Mouse (Mus musculus) liver, embryonic 11.5 days (tissue): ENCODE results near the gene Gprc5c. TPM values are rescaled to one million over a fixed set of nuclear protein-coding genes. Genes with fewer than 3 reads are reported as not detected.

Experiments
- ATAC-seq: fragments of 200-750 bp; cut with Nextera tagmentation; replicated peaks from 2 replicates; pipeline ENCODE4 v1.8.0; 2017; ENCODE audit warnings: moderate number of reproducible peaks, mild to moderate bottlenecking, moderate TSS enrichment, moderate library complexity; ENCODE audit not compliant: low FRiP score
- DNase-seq: peaks from one replicate; pipeline ENCODE4 v3.0.0-alpha.2; 2017; ENCODE audit warnings: low spot score
- H3K27ac ChIP-seq: fragments of 300-500 bp; sonication (generic); 2 replicates; pipeline ENCODE4 v1.5.1; 2014; ENCODE audit warnings: mild to moderate bottlenecking, low read depth, low read length, control low read depth
- H3K27me3 ChIP-seq: fragments of 300-500 bp; sonication (generic); replicated peaks from 2 replicates; pipeline ENCODE4 v1.6.1; 2014; ENCODE audit warnings: low read length, mixed read lengths; ENCODE audit not compliant: control insufficient read depth, insufficient read depth
- H3K36me3 ChIP-seq: fragments of 300-500 bp; sonication (generic); 2 replicates; pipeline ENCODE4 v1.6.1; 2014; ENCODE audit warnings: mild to moderate bottlenecking, low read length, moderate library complexity, mixed read lengths; ENCODE audit not compliant: control insufficient read depth, insufficient read depth
- H3K4me1 ChIP-seq: fragments of 300-500 bp; sonication (generic); replicated peaks from 2 replicates; pipeline ENCODE4 v1.6.1; 2014; ENCODE audit warnings: low read length, mixed read lengths; ENCODE audit not compliant: control insufficient read depth, insufficient read depth
- H3K4me2 ChIP-seq: fragments of 300-500 bp; sonication (generic); 2 replicates; pipeline ENCODE4 v1.6.1; 2014; ENCODE audit warnings: mild to moderate bottlenecking, control low read depth, moderate library complexity
- H3K4me3 ChIP-seq: fragments of 300-500 bp; sonication (generic); 2 replicates; pipeline ENCODE4 v1.5.1; 2014; ENCODE audit warnings: low read depth, low read length, control low read depth
- H3K9ac ChIP-seq: fragments of 300-500 bp; sonication (generic); 2 replicates; pipeline ENCODE4 v1.6.1; 2014; ENCODE audit warnings: low read depth, low read length, control low read depth
- H3K9me3 ChIP-seq: fragments of 300-500 bp; sonication (generic); 2 replicates; pipeline ENCODE4 v1.6.1; 2016; ENCODE audit warnings: low read length, inconsistent platforms, mixed read lengths; ENCODE audit not compliant: control insufficient read depth
- WGBS: fragments of 180-500 bp; shearing (Covaris S2); extraction: QIAGEN DNeasy Blood & Tissue Kit; methylation state at CpG from one replicate; pipeline ENCODE4 v1.1.7; 2014; 5-methylcytosine and 5-hydroxymethylcytosine counted together
- polyA plus RNA-seq: library from polyadenylated mRNA; unstranded; fragments of >200 nt; fragmentation: Nextera tagmentation; extraction: Ambion mirVana; gene quantifications from 2 replicates; pipeline ENCODE4 v1.2.1, GENCODE M21; 2014

Gene Gprc5c
- polyA plus RNA-seq, 1 experiment from 2014 or later = 20.2 TPM

DNA sequence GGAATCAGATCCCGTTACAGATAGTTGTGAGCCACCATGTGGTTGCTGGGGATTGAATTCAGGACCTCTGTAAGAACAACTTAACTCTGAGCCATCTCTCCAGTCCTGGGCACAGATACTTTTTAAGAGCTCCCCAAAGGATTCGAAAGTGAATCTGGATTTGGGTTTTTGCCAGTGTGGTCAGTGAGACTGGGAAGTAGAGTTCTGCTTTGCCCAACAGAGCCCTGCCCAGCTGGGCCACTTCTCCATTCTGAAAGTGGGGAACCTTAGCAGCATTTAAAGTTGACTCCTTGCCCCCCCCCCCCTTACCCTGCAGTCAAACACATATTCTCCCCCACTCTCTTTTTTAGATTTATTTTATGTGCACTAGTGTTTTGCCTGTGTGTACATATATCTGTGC, 28.7 kb downstream of the Gprc5c start:
- DNase-seq = no peak
- H3K4me2 ChIP-seq = no peak overlapping the region
- no peaks in the 10 kb centered on the region for H3K9me3 ChIP-seq
- ATAC-seq = no peak
- H3K9ac ChIP-seq = no peak overlapping the region
- H3K27ac ChIP-seq = no peak overlapping the region
- H3K36me3 ChIP-seq = no peaks in the 10 kb centered on the region
- no peaks in the 10 kb centered on the region for H3K27me3 ChIP-seq
- no peak overlapping the region for H3K4me3 ChIP-seq
- 57% methylated on average over 2 of the region's 2 CpGs for WGBS
- peaks cover 8% of the 10 kb centered on the region for H3K4me1 ChIP-seq

DNA sequence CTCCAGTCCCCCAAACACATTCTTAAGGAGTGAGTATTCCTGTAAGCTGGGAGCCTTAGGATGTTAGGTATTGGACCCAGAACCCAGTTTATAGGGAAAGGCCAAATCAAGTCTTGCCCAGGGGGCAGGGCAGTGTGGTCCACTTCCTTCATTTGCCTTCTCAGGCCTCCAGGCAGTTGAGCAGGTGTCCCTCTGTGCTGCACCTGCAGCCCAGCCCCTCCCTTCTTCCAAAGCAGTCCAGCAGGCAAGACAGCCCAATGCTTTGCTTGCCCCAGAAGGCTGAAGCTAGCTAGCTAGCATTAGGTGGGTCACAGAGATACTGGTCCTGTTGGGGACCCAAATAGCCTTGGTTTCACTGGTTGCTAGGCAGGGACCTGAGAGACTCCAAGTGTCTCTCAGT, 29.2 kb downstream of the Gprc5c start:
- Histone ChIP-seq H3K9ac (no peak overlapping the region), H3K36me3 (no peaks in the 10 kb centered on the region), H3K27ac (no peak overlapping the region), H3K9me3 (no peaks in the 10 kb centered on the region), H3K4me3 (no peak overlapping the region), H3K4me1 (peaks cover 8% of the 10 kb centered on the region), H3K4me2 (no peak overlapping the region), H3K27me3 (no peaks in the 10 kb centered on the region)
- ATAC-seq (no peak), DNase-seq (no peak)

GRCm38 (mm10) chr11:114880589-114880988, 29.6 kb downstream of the Gprc5c start:
- Histone ChIP-seq H3K9ac (no peak overlapping the region), H3K4me1 (peaks cover 9% of the 10 kb centered on the region), H3K4me2 (no peak overlapping the region), H3K27ac (no peak overlapping the region), H3K27me3 (no peaks in the 10 kb centered on the region), H3K36me3 (no peaks in the 10 kb centered on the region), H3K9me3 (no peaks in the 10 kb centered on the region), H3K4me3 (no peak overlapping the region)
- WGBS = 0% methylated on average over 1 of the region's 1 CpGs
- DNase-seq = no peak
- ATAC-seq = no peak

- H3K36me3 ChIP-seq = no peaks in the 10 kb centered on the region
- peaks cover 6% of the 10 kb centered on the region; the same call in 1 of the 2 replicates for H3K4me1 ChIP-seq
- H3K4me2 ChIP-seq = no peak overlapping the region
- H3K9me3 ChIP-seq = no peaks in the 10 kb centered on the region
- H3K27me3 ChIP-seq = no peaks in the 10 kb centered on the region
- ATAC-seq = no peak
- H3K27ac ChIP-seq = no peak overlapping the region
- DNase-seq = no peak
- H3K9ac ChIP-seq = no peak overlapping the region
- no peak overlapping the region for H3K4me3 ChIP-seq
- 81% methylated on average over 4 of the region's 4 CpGs for WGBS
These were observed 32.4 kb downstream of the Gprc5c start for GRCm38 (mm10) chr11:114883251-114883789.

- no peaks in the 10 kb centered on the region for H3K27me3 ChIP-seq
- no peak for DNase-seq
- peaks cover 6% of the 10 kb centered on the region; the same call in 1 of the 2 replicates for H3K4me1 ChIP-seq
- H3K9me3 ChIP-seq = no peaks in the 10 kb centered on the region
- H3K4me2 ChIP-seq = no peak overlapping the region
- peak overlapping the region; percentile 11; the same call in 1 of the 2 replicates for H3K27ac ChIP-seq
- H3K9ac ChIP-seq = no peak overlapping the region
- 66% methylated on average over 4 of the region's 4 CpGs for WGBS
- no peaks in the 10 kb centered on the region for H3K36me3 ChIP-seq
- 0 out of 2 replicates have a peak, but pooled peaks have one; percentile 15 for ATAC-seq
- H3K4me3 ChIP-seq = no peak overlapping the region
These were observed 33.6 kb downstream of the Gprc5c start for GRCm38 (mm10) chr11:114884380-114885100.

DNA sequence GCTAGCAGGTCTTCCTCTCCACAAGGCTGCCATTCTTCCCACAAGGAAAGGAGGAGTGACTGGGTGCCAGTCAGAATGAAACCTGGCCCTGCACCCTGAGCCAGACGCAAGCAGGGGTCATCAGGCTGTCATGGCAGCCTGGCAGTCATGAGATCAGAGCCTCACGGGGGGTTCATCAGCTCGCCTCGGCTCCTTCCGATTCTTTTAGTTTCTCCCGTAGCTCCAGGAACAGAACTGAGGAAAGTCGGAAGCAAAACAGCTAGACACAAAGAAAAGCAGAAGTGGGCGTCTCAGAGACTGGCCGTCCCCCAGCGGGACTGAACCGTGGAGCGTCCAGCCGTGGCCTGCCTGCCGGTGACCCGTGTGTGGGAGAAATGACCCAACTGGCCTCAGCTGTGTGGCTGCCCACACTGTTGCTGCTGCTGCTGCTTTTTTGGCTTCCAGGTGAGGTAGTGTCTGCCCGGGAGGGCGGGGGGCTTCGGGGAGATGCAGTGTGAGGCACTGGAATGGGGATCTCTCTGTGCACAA, 39.1 kb downstream of the Gprc5c start, which contains the start of gene Cd300a:
Cd300a (plus strand) TSS at position 51 of the 528 bp plus-strand sequence.
- H3K27me3 ChIP-seq = no peaks in the 10 kb centered on the region
- no peaks in the 10 kb centered on the region for H3K9me3 ChIP-seq
- no peak for DNase-seq
- H3K4me1 ChIP-seq = 0 out of 2 replicates have a peak, but pooled peaks cover 3% of the 10 kb centered on the region
- no peak within 1 kb of the TSS for H3K27ac ChIP-seq
- H3K9ac ChIP-seq = peak within 1 kb of the TSS; percentile 50
- no peaks in the 10 kb centered on the region for H3K36me3 ChIP-seq
- peak within 1 kb of the TSS; percentile 30; the same call in 1 of the 2 replicates for H3K4me3 ChIP-seq
- peak within 1 kb of the TSS; percentile 51 for H3K4me2 ChIP-seq
- 37% methylated on average over 18 of the region's 18 CpGs for WGBS
- ATAC-seq = no peak

DNA sequence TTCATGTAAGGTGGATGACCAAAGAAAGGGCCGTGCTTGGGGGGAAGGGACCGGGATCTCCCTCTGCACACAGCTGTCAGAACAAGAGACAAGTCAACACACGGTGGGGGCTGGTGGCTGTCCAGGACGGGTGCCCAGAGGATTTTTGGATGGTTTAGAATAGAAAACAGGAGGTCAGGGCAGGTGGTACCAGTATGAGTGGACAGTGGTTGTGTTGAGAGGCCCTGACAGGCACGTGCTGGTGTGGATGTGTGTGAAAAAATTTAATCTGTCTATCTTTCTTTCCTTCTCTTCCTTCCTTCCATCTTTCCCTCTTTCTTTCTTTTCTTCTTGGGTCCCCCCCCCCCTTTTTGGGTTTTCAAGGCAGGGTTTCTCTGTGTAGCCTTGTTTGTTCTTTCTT, 39.6 kb downstream of the Gprc5c start:
- H3K9me3 ChIP-seq = no peaks in the 10 kb centered on the region
- peak overlapping the region; percentile 51 for H3K4me2 ChIP-seq
- H3K36me3 ChIP-seq = no peaks in the 10 kb centered on the region
- DNase-seq = no peak
- ATAC-seq = no peak
- H3K9ac ChIP-seq = peak overlapping the region; percentile 50; the same call in 1 of the 2 replicates
- no peak overlapping the region for H3K27ac ChIP-seq
- H3K4me1 ChIP-seq = peaks cover 7% of the 10 kb centered on the region; the same call in 1 of the 2 replicates
- H3K4me3 ChIP-seq = peak overlapping the region; percentile 30; the same call in 1 of the 2 replicates
- 54% methylated on average over 5 of the region's 5 CpGs for WGBS
- H3K27me3 ChIP-seq = no peaks in the 10 kb centered on the region

- peaks cover 12% of the 10 kb centered on the region; the same call in 1 of the 2 replicates for H3K4me1 ChIP-seq
- no peak overlapping the region for H3K4me3 ChIP-seq
- peak overlapping the region; percentile 80 for H3K27ac ChIP-seq
- no peaks in the 10 kb centered on the region for H3K9me3 ChIP-seq
- WGBS = 44% methylated on average over 3 of the region's 3 CpGs
- peak; percentile 93 for ATAC-seq
- no peaks in the 10 kb centered on the region for H3K27me3 ChIP-seq
- H3K4me2 ChIP-seq = no peak overlapping the region
- DNase-seq = no peak
- no peaks in the 10 kb centered on the region for H3K36me3 ChIP-seq
- H3K9ac ChIP-seq = no peak overlapping the region
These were observed 45.1 kb downstream of the Gprc5c start for GRCm38 (mm10) chr11:114896085-114896484.
